Mouse (Mus musculus) kidney, adult 2 months (tissue): ENCODE measurements at regions not wholly inside any gene's neighbourhood (a gene's known extent, or its start where the extent isn't known, plus 50 kb on each side); places are given as distances from the start of the nearest gene placed in this dataset.

Experiments
- DNase-seq: peaks from one replicate; pipeline ENCODE4 v3.0.0; 2021
- H3K27ac ChIP-seq: fragments of 200-500 bp; 2 replicates; pipeline ENCODE4 v1.5.1; 2012; ENCODE audit warnings: low read depth, low read length, control low read depth, inconsistent platforms; ENCODE audit not compliant: insufficient read depth
- H3K27me3 ChIP-seq: fragments of 200-500 bp; replicated peaks from 2 replicates; pipeline ENCODE4 v1.6.1; 2012; ENCODE audit warnings: mild to moderate bottlenecking, moderate library complexity, low read length, inconsistent platforms; ENCODE audit not compliant: control insufficient read depth, insufficient read depth
- H3K36me3 ChIP-seq: fragments of 200-500 bp; 2 replicates; pipeline ENCODE4 v1.6.1; 2012; ENCODE audit warnings: mild to moderate bottlenecking, moderate library complexity, low read length, inconsistent platforms; ENCODE audit not compliant: control insufficient read depth, insufficient read depth
- H3K4me1 ChIP-seq: fragments of 200-500 bp; 2 replicates; pipeline ENCODE4 v1.6.1; 2011; ENCODE audit warnings: low read length; ENCODE audit not compliant: control insufficient read depth, insufficient read depth
- H3K4me3 ChIP-seq: fragments of 200-500 bp; 2 replicates; pipeline ENCODE4 v1.5.1; 2011; ENCODE audit warnings: mild to moderate bottlenecking, low read depth, low read length, control low read depth; ENCODE audit not compliant: insufficient read depth
- CTCF ChIP-seq: fragments of 200-500 bp; conservative IDR thresholded peaks from 2 replicates; pipeline ENCODE4 v1.5.1; 2011; ENCODE audit warnings: low read depth, mild to moderate bottlenecking, control low read depth, low read length, moderate library complexity, mixed read lengths; ENCODE audit not compliant: insufficient read depth, insufficient read length
- POLR2A ChIP-seq: fragments of 200-500 bp; IDR thresholded peaks from one replicate; pipeline ENCODE4 v1.6.1; 2011; ENCODE audit warnings: low read depth, low read length, control low read depth
- WGBS: fragments of 180-500 bp; shearing (Covaris S2); methylation state at CpG from one replicate; pipeline ENCODE4 v1.1.7; 2018; 5-methylcytosine and 5-hydroxymethylcytosine counted together

DNA sequence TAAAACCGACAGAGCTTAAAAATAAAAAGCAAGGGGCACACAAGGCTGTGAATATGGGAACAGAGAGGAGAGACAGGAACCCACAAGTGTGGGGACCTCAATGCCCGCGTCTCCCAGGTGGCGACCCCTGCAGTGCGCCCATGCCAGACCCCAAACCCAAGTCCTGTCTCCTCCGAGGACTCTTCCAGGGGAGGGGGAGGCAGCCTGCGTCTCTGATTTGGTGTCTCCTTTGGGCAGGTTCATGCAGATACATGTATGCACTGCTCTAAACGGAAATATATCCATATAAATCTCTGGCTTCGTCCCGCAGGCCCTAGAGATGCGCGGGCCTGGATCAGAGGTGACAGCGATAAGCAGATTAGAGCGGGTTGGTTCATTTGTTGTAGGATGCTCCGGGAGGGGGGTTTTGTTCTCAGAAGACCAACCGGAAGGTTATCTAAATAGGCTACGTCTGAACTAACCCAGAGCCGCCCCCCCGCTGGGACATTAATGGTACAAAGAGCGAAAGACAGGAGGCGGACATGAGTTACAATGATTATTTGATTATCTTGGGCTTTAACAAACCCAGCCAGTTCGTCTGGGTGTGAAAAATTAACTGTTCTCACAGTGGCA is 150.4 kb upstream of the Lhx5 start:
- Histone ChIP-seq H3K27ac (no peak overlapping the region), H3K27me3 (0 out of 2 replicates have a peak, but pooled peaks cover 1% of the 10 kb centered on the region), H3K4me3 (no peak overlapping the region), H3K4me1 (no peaks in the 10 kb centered on the region), H3K36me3 (no peaks in the 10 kb centered on the region)
- no peak for TF ChIP-seq CTCF
- no peak for TF ChIP-seq POLR2A
- 7% methylated on average over 22 of the region's 22 CpGs for WGBS
- DNase-seq: no peak

GRCm38 (mm10) chr5:120281840-120282565 is 149.5 kb upstream of the Lhx5 start:
- Histone ChIP-seq H3K4me1 (no peaks in the 10 kb centered on the region), H3K27ac (no peak overlapping the region), H3K4me3 (no peak overlapping the region), H3K27me3 (0 out of 2 replicates have a peak, but pooled peaks cover 1% of the 10 kb centered on the region), H3K36me3 (no peaks in the 10 kb centered on the region)
- WGBS: 48% methylated on average over 18 of the region's 18 CpGs
- no peak for DNase-seq
- no peak for TF ChIP-seq CTCF
- TF ChIP-seq POLR2A: no peak

DNA sequence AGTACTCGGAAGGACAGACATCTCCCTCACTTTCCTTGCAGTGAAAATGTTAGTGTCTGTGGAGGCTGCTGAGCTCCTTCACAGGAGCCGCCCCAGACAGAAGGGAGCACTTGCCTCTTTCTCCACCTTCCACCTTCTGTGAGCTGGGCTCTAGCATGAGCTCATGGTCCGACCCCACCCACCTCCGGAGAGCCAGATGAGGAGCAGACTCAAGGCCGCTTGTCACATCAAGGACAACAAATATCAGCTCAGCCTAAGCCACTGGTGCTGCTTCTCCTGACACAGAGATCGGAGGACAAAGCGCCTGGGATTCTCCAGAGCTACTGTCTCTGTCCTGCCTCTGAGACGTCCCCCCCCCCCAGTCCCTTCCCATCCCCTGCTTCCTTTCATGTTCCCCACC is 146.9 kb upstream of the Lhx5 start:
- TF ChIP-seq CTCF: no peak
- TF ChIP-seq POLR2A: no peak
- Histone ChIP-seq H3K27ac (no peak overlapping the region), H3K36me3 (no peaks in the 10 kb centered on the region), H3K27me3 (0 out of 2 replicates have a peak, but pooled peaks cover 1% of the 10 kb centered on the region), H3K4me1 (no peaks in the 10 kb centered on the region), H3K4me3 (no peak overlapping the region)
- no peak for DNase-seq
- WGBS: 63% methylated on average over 8 of the region's 8 CpGs

DNA sequence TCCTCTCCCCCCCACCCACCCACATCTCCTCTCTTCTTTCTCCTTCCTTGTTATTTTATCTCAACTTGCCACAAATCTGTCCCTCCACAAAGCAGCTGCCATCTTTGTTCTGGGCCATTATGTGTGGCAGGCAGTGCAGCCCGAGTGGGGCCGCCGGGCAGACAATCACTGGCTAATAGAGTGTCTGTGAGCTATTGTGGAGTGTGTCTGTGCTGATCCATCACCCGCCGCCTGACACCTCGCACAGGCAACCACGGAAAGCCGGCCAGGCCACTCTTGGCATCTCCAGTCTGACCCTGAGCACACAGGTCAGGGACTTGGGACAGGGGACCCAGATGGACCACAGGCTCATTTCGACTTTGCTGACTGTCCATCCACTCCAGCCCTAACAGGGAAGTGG is 146.5 kb upstream of the Lhx5 start:
- no peak overlapping the region for H3K4me3 ChIP-seq
- no peak for TF ChIP-seq POLR2A
- TF ChIP-seq CTCF: no peak
- 33% methylated on average over 9 of the region's 9 CpGs for WGBS
- no peak for DNase-seq
- no peak overlapping the region for H3K27ac ChIP-seq
- 0 out of 2 replicates have a peak, but pooled peaks cover 1% of the 10 kb centered on the region for H3K27me3 ChIP-seq
- H3K4me1 ChIP-seq: no peaks in the 10 kb centered on the region
- H3K36me3 ChIP-seq: no peaks in the 10 kb centered on the region

- no peak overlapping the region for H3K27ac ChIP-seq
- WGBS: 73% methylated on average over 4 of the region's 4 CpGs
- no peak overlapping the region for H3K4me3 ChIP-seq
- H3K27me3 ChIP-seq: no peaks in the 10 kb centered on the region
- no peak for DNase-seq
- no peaks in the 10 kb centered on the region for H3K36me3 ChIP-seq
- TF ChIP-seq POLR2A (no peak), CTCF (no peak)
- no peaks in the 10 kb centered on the region for H3K4me1 ChIP-seq
Measured at GRCm38 (mm10) chr5:120286787-120287186, 144.7 kb upstream of the Lhx5 start.

DNA sequence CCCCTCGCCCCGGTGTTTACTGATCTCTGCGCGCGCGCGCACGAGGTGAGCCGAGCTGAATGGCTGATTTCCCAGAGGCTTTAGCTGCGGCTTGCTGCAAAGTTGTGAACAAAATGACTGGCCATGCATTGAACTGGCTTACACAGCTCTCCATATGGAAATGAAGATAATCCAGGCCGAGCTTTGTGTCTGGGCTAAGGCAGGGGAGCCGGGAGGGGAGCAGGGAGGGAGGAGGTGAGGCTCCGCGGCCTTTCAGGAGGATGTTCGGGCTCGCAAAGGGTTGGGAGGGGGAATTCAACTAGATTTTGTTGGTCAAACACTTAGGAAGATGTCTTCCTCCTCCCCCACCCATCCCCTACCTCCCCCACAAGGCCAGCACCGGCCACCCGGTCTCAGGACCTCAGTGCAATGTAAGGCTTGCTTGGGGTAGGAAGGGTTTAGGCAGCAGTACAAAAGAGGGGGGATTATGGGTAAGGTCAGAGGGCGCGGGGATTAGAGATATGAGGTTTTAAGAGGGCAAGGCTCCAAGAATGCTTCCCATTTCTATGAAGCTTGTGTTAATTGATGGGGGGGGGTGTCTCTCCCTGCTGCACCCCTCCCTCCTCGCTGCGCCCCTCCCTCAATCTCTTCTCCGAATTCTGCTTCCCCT is 143.3 kb upstream of the Lhx5 start:
- Histone ChIP-seq H3K36me3 (no peaks in the 10 kb centered on the region), H3K27ac (no peak overlapping the region), H3K27me3 (no peaks in the 10 kb centered on the region), H3K4me3 (no peak overlapping the region), H3K4me1 (no peaks in the 10 kb centered on the region)
- 18% methylated on average over 23 of the region's 23 CpGs for WGBS
- TF ChIP-seq POLR2A: no peak
- TF ChIP-seq CTCF: no peak
- DNase-seq: no peak

DNA sequence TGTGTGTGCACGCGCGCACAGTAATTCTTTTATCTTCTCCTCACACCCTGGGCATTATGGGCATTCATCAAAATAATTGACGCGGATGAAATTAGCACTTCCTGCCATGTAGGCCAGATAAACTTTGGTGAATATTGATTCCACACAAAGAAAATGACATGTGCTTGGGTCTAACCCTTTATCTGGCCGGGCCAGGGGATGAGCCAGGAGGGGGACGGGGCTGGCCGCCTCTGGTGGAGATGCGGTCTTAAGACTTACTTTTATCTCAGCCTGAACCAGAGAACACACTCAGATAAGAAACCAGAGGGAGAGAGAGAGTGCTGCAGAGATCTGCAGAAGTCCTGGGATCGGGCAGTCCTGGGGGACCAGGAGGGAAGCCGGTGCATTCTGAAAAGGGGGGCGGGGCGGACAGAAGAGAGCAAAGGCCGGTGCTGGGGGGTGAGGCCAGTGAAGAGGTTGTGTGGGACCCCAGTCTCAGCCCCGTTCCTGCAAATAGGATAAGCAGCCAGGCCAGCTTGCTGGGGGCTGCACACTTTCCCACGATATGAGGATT is 136.9 kb upstream of the Lhx5 start:
- no peaks in the 10 kb centered on the region for H3K27me3 ChIP-seq
- 59% methylated on average over 16 of the region's 16 CpGs for WGBS
- H3K4me1 ChIP-seq: no peaks in the 10 kb centered on the region
- H3K36me3 ChIP-seq: no peaks in the 10 kb centered on the region
- no peak overlapping the region for H3K4me3 ChIP-seq
- no peak for TF ChIP-seq CTCF
- no peak for TF ChIP-seq POLR2A
- no peak for DNase-seq
- H3K27ac ChIP-seq: no peak overlapping the region
